Comparison of ENCODE assay signal across 16 mouse cellular contexts in genomic region chr4:150965555-150965951, GRCm38 (mm10). TPM values are rescaled to one million over a fixed set of nuclear protein-coding genes. Genes with fewer than 3 reads are reported as not detected.
DNase-seq lines count a peak whose midpoint lies in the region; TF ChIP-seq lines count a peak whose summit lies in the region.
"Had no signal": no experiment of that assay in that cellular context is flagged by ENCODE, and none has a peak within 500 bp of the region (broad histone marks: within the 10 kb centered on the region; RNA-seq: fewer than 3 reads in every experiment).

No protein-coding gene starts in this region.

- peak; percentile 32; the same call in 1 of the 2 replicates for TF ChIP-seq CTCF in kidney, adult 2 months (conservative IDR thresholded peaks at IDR 0.05; ENCODE audit: insufficient read depth, insufficient read length, low read depth, low read length)
- peak; percentile 26; the same call in 1 of the 2 replicates for TF ChIP-seq CTCF in brain, embryonic 14.5 days (IDR thresholded peaks at IDR 0.05; ENCODE audit: borderline replicate concordance, extremely low read depth, insufficient read depth, insufficient read length)

- H3K27me3 ChIP-seq in kidney, adult 2 months (replicated peaks; ENCODE audit: control insufficient read depth, insufficient read depth, low read length), result no peaks in the 10 kb centered on the region

- no peaks in the 10 kb centered on the region for H3K36me3 ChIP-seq in kidney, adult 2 months (ENCODE audit: control insufficient read depth, insufficient read depth, low read length)
- H3K36me3 ChIP-seq: limb, embryonic 13.5 days had no signal

- DNase-seq in kidney, adult 2 months, result no peak
- no peak for DNase-seq in kidney, postnatal 10 days
- peak; percentile 33 for DNase-seq in thymus, postnatal 4 days
- no peak for DNase-seq in thymus, postnatal 10 days (ENCODE audit: low spot score in 2 of 2)
- no peak for DNase-seq in brain, embryonic 14.5 days (ENCODE audit: low read depth)
- DNase-seq in adipocyte (ENCODE audit: low spot score), result no peak
- DNase-seq in right cerebral cortex, adult 18-20 months, result no peak
- no peak for DNase-seq in right cerebral cortex, postnatal 4 days

- no peak overlapping the region for H3K4me3 ChIP-seq in kidney, adult 2 months (ENCODE audit: insufficient read depth, low read depth, low read length)
- H3K4me3 ChIP-seq: left cerebral cortex, adult 2 months had no signal

- no peak for TF ChIP-seq POLR2A in kidney, adult 2 months (IDR thresholded peaks at IDR 0.05; ENCODE audit: low read depth, low read length)
- no peak for TF ChIP-seq POLR2A in brain, embryonic 14.5 days (IDR thresholded peaks at IDR 0.05; ENCODE audit: borderline replicate concordance, extremely low read depth, insufficient read depth, insufficient read length, poor library complexity, severe bottlenecking)

- H3K4me1 ChIP-seq in kidney, adult 2 months (ENCODE audit: control insufficient read depth, insufficient read depth, low read length), result no peaks in the 10 kb centered on the region

- WGBS in kidney, adult 2 months, result 70% methylated on average over 11 of the region's 11 CpGs

- H3K27ac ChIP-seq in kidney, adult 2 months (ENCODE audit: insufficient read depth, low read depth, low read length), result no peak overlapping the region
- H3K27ac ChIP-seq: left cerebral cortex, adult 2 months; limb, embryonic 13.5 days had no signal

RNA-seq across cellular contexts. Expression of gene Uts2, which starts 31.3 kb away (rescaled TPM):
- not detected in 2 replicates for polyA plus RNA-seq in kidney, adult 2 months (2012; rRNA removed)
- polyA plus RNA-seq in brain, embryonic 14.5 days (2012; rRNA removed), result not detected in 2 replicates
- polyA plus RNA-seq: forebrain, embryonic 16.5 days; heart, embryonic 14.5 days; hindbrain, embryonic 11.5 days; intestine, postnatal 0 days; large intestine, adult 2 months; limb, embryonic 13.5 days; midbrain, embryonic 14.5 days had no signal

RNA-seq across cellular contexts. Expression of gene Tnfrsf9, which starts 51.2 kb away (rescaled TPM):
- 0.14 and 0.86 TPM in 2 replicates for polyA plus RNA-seq in kidney, adult 2 months (2012; rRNA removed)
- 0.25 and 0.35 TPM in 2 replicates for polyA plus RNA-seq in brain, embryonic 14.5 days (2012; rRNA removed)
- polyA plus RNA-seq: hindbrain, embryonic 11.5 days had no signal

RNA-seq across cellular contexts. Expression of gene Park7, which starts 51.3 kb away (rescaled TPM):
- polyA plus RNA-seq in kidney, adult 2 months (2012; rRNA removed), result 314 and 444 TPM in 2 replicates
- 268 and 286 TPM in 2 replicates for polyA plus RNA-seq in brain, embryonic 14.5 days (2012; rRNA removed)
